Mouse (Mus musculus) bone marrow, adult 2 months (tissue): ENCODE measurements around the gene Zc3h14.

Experiments
- CTCF ChIP-seq: fragments of 200-500 bp; IDR thresholded peaks from 2 replicates; pipeline ENCODE4 v1.5.1; 2011; ENCODE audit warnings: low read length, control low read depth; ENCODE audit not compliant: control insufficient read depth, insufficient read depth
- POLR2A ChIP-seq: fragments of 200-500 bp; IDR thresholded peaks from 2 replicates; pipeline ENCODE4 v1.6.1; 2011; ENCODE audit warnings: low read depth, mild to moderate bottlenecking, control low read depth, low read length, borderline replicate concordance; ENCODE audit not compliant: control insufficient read depth

- no peak for TF ChIP-seq CTCF
- no peak for TF ChIP-seq POLR2A
These were observed 49.1 kb downstream of the Zc3h14 start for GRCm38 (mm10) chr12:98795731-98796318.
